Mouse (Mus musculus) lung, embryonic 15.5 days (tissue): ENCODE measurements around the gene Arhgef2. TPM values are rescaled to one million over a fixed set of nuclear protein-coding genes. Genes with fewer than 3 reads are reported as not detected.
"Not testable (repeated sequence)": the region's sequence is repeated elsewhere in the genome, so short reads cannot be mapped to it uniquely, and the experiment has no call there.

Experiments used
- ATAC-seq: fragments of 200-750 bp; cut with Nextera tagmentation; 2 replicates; pipeline ENCODE4 v1.8.0; 2017; ENCODE audit warnings: moderate number of reproducible peaks, borderline replicate concordance; ENCODE audit not compliant: low FRiP score, low TSS enrichment; ENCODE audit errors: extremely low read depth
- H3K27ac ChIP-seq: fragments of 300-500 bp; sonication (generic); 2 replicates; pipeline ENCODE4 v1.5.1; 2015; ENCODE audit warnings: moderate library complexity, mild to moderate bottlenecking, inconsistent platforms
- H3K27me3 ChIP-seq: fragments of 300-500 bp; sonication (generic); 2 replicates; pipeline ENCODE4 v1.6.1; 2015; ENCODE audit warnings: inconsistent platforms
- H3K36me3 ChIP-seq: fragments of 300-500 bp; sonication (generic); 2 replicates; pipeline ENCODE4 v1.6.1; 2015; ENCODE audit warnings: inconsistent platforms
- H3K4me1 ChIP-seq: fragments of 300-500 bp; sonication (generic); 2 replicates; pipeline ENCODE4 v1.6.1; 2015; ENCODE audit warnings: inconsistent platforms
- H3K4me2 ChIP-seq: fragments of 300-500 bp; sonication (generic); 2 replicates; pipeline ENCODE4 v1.6.1; 2015; ENCODE audit warnings: inconsistent platforms, mild to moderate bottlenecking, moderate library complexity
- H3K4me3 ChIP-seq: fragments of 300-500 bp; sonication (generic); 2 replicates; pipeline ENCODE4 v1.5.1; 2015; ENCODE audit warnings: mild to moderate bottlenecking, inconsistent platforms
- H3K9ac ChIP-seq: fragments of 300-500 bp; sonication (generic); 2 replicates; pipeline ENCODE4 v1.6.1; 2015; ENCODE audit warnings: inconsistent platforms
- H3K9me3 ChIP-seq: fragments of 300-500 bp; sonication (generic); 2 replicates; pipeline ENCODE4 v1.6.1; 2016; ENCODE audit warnings: inconsistent platforms
- WGBS: fragments of 180-500 bp; shearing (Covaris S2); methylation state at CpG from one replicate; pipeline ENCODE4 v1.1.7; 2015; 5-methylcytosine and 5-hydroxymethylcytosine counted together
- polyA plus RNA-seq: library from polyadenylated mRNA; unstranded; fragments of >200 nt; fragmentation: Nextera tagmentation; extraction: Ambion mirVana; gene quantifications from 2 replicates; pipeline ENCODE4 v1.2.1, GENCODE M21; 2015

Arhgef2 gene
- polyA plus RNA-seq, 1 experiment from 2014 or later: 116 TPM

DNA sequence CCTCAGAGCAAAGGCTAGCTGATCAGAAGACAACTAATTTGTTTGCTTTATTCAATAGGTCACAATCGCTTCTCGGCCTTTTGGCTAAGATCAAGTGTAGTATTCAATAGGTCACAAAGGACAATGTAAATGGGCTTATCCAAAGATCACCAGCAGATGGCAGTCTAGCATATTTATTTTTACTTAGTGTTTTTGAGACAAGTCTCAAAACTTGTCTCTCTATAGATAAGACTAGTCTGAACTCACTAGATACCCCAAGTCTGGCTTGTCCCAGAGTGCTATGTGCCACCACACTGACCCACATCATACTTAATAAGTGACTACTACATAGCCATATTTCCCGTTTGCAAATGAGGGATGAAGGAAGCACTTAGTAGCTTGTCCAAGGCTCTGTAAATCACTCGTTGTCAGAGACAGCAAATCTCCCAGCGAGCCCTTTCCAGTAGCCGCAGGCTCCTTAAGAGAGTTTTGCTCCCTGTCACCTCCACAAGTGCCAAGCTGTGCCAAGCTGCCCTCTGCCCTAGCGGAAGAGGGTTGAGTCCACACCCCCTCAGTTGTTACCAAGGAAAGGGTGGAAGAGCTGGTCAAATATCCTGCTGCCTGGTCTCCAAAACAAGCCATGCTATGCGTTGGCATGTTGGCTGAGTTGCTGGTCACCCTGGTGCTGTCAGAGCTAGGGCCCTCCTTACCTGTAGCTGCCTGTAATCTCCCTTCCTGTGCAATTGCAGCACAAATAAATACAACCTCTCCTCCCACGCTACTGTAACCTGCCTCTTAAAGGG is 13.6 kb upstream of the Arhgef2 start:
- Histone ChIP-seq H3K4me1 (peaks cover 51% of the 10 kb centered on the region), H3K4me3 (no peak overlapping the region), H3K27ac (peak overlapping the region; percentile 85), H3K36me3 (peaks cover 17% of the 10 kb centered on the region), H3K4me2 (peak overlapping the region; percentile 33), H3K27me3 (no peaks in the 10 kb centered on the region), H3K9me3 (no peaks in the 10 kb centered on the region), H3K9ac (no peak overlapping the region)
- ATAC-seq: no peak
- 20% methylated on average over 9 of the region's 9 CpGs for WGBS

DNA sequence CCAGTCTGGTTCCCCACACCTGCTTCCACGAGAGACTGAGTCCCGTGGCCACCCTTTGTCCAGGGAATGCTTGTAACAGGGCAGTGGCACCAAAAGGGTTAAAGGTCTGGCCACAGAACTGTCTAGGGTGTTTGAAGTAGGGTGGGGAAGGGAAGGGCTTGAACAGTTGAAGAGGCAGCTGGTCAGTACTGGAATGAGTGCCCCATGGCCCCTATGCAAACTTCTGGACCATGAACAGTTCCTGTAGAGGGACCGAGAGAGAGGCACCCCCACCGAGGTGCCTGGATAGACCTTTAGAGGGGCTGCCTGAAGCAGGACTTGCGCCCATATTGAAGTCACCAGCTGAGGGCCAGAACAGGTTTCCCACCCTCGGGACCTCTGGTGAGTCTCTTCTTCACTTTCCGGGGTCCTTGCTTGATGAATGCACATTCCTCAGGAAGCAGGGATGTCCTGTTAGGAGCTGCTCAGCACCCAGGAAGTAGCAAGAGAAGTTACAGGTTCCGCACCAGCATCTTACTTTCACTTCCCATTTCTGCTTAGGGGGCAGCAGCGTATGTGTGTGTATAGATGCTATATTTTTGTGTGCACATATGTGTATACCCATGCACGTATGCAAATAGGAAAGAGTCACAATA is 12.7 kb upstream of the Arhgef2 start:
- no peak for ATAC-seq
- H3K9me3 ChIP-seq: no peaks in the 10 kb centered on the region
- H3K9ac ChIP-seq: no peak overlapping the region
- peak overlapping the region; percentile 33 for H3K4me2 ChIP-seq
- H3K27me3 ChIP-seq: no peaks in the 10 kb centered on the region
- peaks cover 8% of the 10 kb centered on the region for H3K36me3 ChIP-seq
- H3K4me1 ChIP-seq: peaks cover 46% of the 10 kb centered on the region
- 59% methylated on average over 10 of the region's 10 CpGs for WGBS
- 0 out of 2 replicates have a peak overlapping the region, but pooled peaks have one; percentile 14 for H3K4me3 ChIP-seq
- H3K27ac ChIP-seq: peak overlapping the region; percentile 85

- Histone ChIP-seq H3K27ac (peak overlapping the region; percentile 87), H3K36me3 (no peaks in the 10 kb centered on the region), H3K4me3 (no peak overlapping the region), H3K27me3 (no peaks in the 10 kb centered on the region), H3K4me1 (peaks cover 46% of the 10 kb centered on the region), H3K9ac (no peak overlapping the region; the same call in 1 of the 2 replicates), H3K4me2 (peak overlapping the region; percentile 19), H3K9me3 (no peaks in the 10 kb centered on the region)
- WGBS: 24% methylated on average over 10 of the region's 10 CpGs
- ATAC-seq: 0 out of 2 replicates have a peak, but pooled peaks have one; percentile 48
These were observed 11.7 kb upstream of the Arhgef2 start for GRCm38 (mm10) chr3:88593893-88594580.

DNA sequence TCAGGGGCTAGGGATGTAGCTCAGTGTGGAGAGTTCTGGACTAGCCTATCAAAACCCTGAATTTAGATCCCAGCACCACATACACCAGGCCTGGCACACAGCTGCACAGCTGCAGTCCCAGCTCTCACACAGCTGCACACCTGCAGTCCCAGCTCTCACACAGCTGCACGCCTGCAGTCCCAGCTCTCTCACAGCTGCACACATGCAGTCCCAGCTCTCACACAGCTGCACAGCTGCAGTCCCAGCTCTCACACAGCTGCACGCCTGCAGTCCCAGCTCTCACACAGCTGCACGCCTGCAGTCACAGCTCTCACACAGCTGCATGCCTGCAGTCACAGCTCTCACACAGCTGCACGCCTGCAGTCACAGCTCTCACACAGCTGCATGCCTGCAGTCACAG is 9.2 kb upstream of the Arhgef2 start:
- not testable (repeated sequence) for H3K9me3 ChIP-seq, H3K27ac ChIP-seq, H3K9ac ChIP-seq, H3K36me3 ChIP-seq, H3K4me3 ChIP-seq, ATAC-seq, H3K27me3 ChIP-seq, H3K4me2 ChIP-seq
- 75% methylated on average over 4 of the region's 4 CpGs for WGBS
- peaks cover 29% of the 10 kb centered on the region for H3K4me1 ChIP-seq

GRCm38 (mm10) chr3:88602466-88602865 is 3.3 kb upstream of the Arhgef2 start:
- H3K9ac ChIP-seq: no peak overlapping the region
- no peaks in the 10 kb centered on the region for H3K27me3 ChIP-seq
- H3K27ac ChIP-seq: no peak overlapping the region
- no peaks in the 10 kb centered on the region for H3K9me3 ChIP-seq
- no peaks in the 10 kb centered on the region for H3K36me3 ChIP-seq
- ATAC-seq: no peak
- no peak overlapping the region for H3K4me3 ChIP-seq
- 68% methylated on average over 4 of the region's 4 CpGs for WGBS
- H3K4me2 ChIP-seq: no peak overlapping the region
- H3K4me1 ChIP-seq: peaks cover 4% of the 10 kb centered on the region

DNA sequence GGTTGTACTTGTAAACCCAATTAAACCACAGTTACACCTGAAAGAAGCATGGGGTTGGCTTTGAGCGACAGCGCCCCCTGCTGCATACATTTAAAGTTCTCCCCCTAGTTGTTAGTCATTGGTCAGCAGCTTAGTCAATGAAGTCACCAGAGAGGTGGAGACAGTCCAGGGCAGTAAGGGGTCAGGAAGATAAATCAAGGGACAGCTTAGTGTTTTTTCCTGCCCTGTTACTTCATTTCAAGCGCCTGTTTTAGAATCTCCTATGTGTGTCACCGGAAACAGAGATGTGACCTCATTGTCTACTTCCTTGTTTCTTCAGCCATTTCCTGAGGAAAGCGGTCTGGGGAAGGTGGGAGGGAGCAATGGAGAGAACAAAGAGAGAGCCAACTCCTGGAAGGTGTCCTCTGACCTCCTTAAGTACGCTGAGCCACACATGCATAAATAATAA is 2.0 kb upstream of the Arhgef2 start:
- Histone ChIP-seq H3K27ac (peak overlapping the region; percentile 22), H3K36me3 (no peaks in the 10 kb centered on the region), H3K4me2 (no peak overlapping the region), H3K4me1 (peaks cover 9% of the 10 kb centered on the region), H3K4me3 (no peak overlapping the region), H3K27me3 (no peaks in the 10 kb centered on the region), H3K9ac (no peak overlapping the region), H3K9me3 (no peaks in the 10 kb centered on the region)
- WGBS: 16% methylated on average over 6 of the region's 6 CpGs
- ATAC-seq: peak; percentile 50; the same call in 1 of the 2 replicates

- Histone ChIP-seq H3K27ac (no peak overlapping the region), H3K4me3 (no peak overlapping the region), H3K4me1 (peaks cover 9% of the 10 kb centered on the region), H3K4me2 (no peak overlapping the region), H3K27me3 (no peaks in the 10 kb centered on the region), H3K36me3 (no peaks in the 10 kb centered on the region), H3K9ac (no peak overlapping the region), H3K9me3 (no peaks in the 10 kb centered on the region)
- WGBS: 93% methylated on average over 7 of the region's 7 CpGs
- no peak for ATAC-seq
These were observed 903 bp upstream of the Arhgef2 start for GRCm38 (mm10) chr3:88604863-88605262.

- peak overlapping the region; percentile 54 for H3K4me2 ChIP-seq
- no peak overlapping the region for H3K27ac ChIP-seq
- ATAC-seq: peak; percentile 85
- no peaks in the 10 kb centered on the region for H3K27me3 ChIP-seq
- under 1% methylated on average over 20 of the region's 20 CpGs for WGBS
- H3K9me3 ChIP-seq: no peaks in the 10 kb centered on the region
- H3K4me1 ChIP-seq: peaks cover 9% of the 10 kb centered on the region
- H3K4me3 ChIP-seq: peak overlapping the region; percentile 11
- H3K36me3 ChIP-seq: no peaks in the 10 kb centered on the region
- peak overlapping the region; percentile 19; the same call in 1 of the 2 replicates for H3K9ac ChIP-seq
These were observed 1.4 kb downstream of the Arhgef2 start for GRCm38 (mm10) chr3:88607065-88607757.

DNA sequence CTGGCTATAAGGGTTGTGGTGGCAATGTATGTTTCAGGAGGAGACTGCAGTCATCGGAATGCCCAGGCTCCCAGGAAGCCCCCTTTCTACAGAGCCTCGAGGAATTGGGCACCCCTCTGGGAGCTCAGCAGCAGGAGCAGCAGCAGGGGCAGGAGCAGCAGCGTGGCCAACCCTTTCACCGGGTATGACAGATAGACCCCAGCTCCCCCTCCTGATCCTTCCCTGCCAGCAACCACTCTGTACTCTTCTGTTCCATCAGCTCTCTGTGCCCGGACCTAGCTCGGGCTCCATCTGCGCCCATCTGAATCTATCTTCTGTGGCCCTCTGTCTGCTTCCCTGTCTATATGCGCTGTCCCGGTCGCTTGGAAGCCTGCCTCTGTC is 2.0 kb downstream of the Arhgef2 start:
- peak overlapping the region; percentile 19; the same call in 1 of the 2 replicates for H3K9ac ChIP-seq
- H3K4me1 ChIP-seq: peaks cover 9% of the 10 kb centered on the region
- peak overlapping the region; percentile 54 for H3K4me2 ChIP-seq
- H3K27ac ChIP-seq: no peak overlapping the region
- ATAC-seq: peak; percentile 20; the same call in 1 of the 2 replicates
- no peaks in the 10 kb centered on the region for H3K36me3 ChIP-seq
- H3K27me3 ChIP-seq: no peaks in the 10 kb centered on the region
- H3K9me3 ChIP-seq: no peaks in the 10 kb centered on the region
- 32% methylated on average over 10 of the region's 10 CpGs for WGBS
- H3K4me3 ChIP-seq: peak overlapping the region; percentile 11; the same call in 1 of the 2 replicates

GRCm38 (mm10) chr3:88609066-88609465 is 3.3 kb downstream of the Arhgef2 start:
- Histone ChIP-seq H3K27me3 (no peaks in the 10 kb centered on the region), H3K4me2 (no peak overlapping the region), H3K36me3 (no peaks in the 10 kb centered on the region), H3K4me1 (peaks cover 9% of the 10 kb centered on the region), H3K4me3 (no peak overlapping the region), H3K27ac (no peak overlapping the region), H3K9me3 (no peaks in the 10 kb centered on the region), H3K9ac (no peak overlapping the region)
- no peak for ATAC-seq
- whole genome bisulfite sequencing: 43% methylated on average over 4 of the region's 4 CpGs

DNA sequence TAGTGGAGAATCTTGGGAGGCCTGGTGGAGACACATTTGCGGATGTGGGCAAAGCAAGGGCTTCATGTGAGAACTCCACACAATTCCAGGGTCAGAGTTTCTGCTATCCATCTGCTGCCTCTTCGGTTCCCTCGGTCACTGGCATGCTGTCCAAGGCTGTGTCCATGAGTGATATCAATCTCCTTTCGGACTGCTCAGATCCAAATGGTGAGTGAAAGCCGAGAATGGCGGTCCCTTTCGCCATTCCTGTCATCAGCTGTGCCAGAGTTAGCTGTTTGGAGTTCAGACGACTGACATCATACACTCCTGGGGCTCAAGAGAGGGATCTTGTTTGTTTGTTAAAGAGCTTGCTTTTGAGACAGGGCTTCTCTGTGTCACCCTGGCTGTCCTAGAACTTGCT is 8.7 kb downstream of the Arhgef2 start:
- Histone ChIP-seq H3K4me3 (no peak overlapping the region), H3K27me3 (no peaks in the 10 kb centered on the region), H3K4me2 (no peak overlapping the region), H3K4me1 (peaks cover 36% of the 10 kb centered on the region), H3K9ac (no peak overlapping the region), H3K36me3 (no peaks in the 10 kb centered on the region), H3K27ac (no peak overlapping the region), H3K9me3 (no peaks in the 10 kb centered on the region)
- ATAC-seq: no peak
- 67% methylated on average over 8 of the region's 8 CpGs for WGBS
